Mouse (Mus musculus) forebrain, embryonic 16.5 days (tissue): Measurements from ENCODE around the gene Ercc6l2. TPM values are rescaled to one million over a fixed set of nuclear protein-coding genes. Genes with fewer than 3 reads are reported as not detected.
A peak's percentile ranks its signal among the peaks of the same experiment; 100 is the strongest.

Experiments used
- ATAC-seq: fragments of 200-750 bp; cut with Nextera tagmentation; 2 replicates; pipeline ENCODE4 v1.8.0; 2017; ENCODE audit warnings: mild to moderate bottlenecking, moderate library complexity
- H3K27ac ChIP-seq: fragments of 300-500 bp; sonication (generic); 2 replicates; pipeline ENCODE4 v1.5.1; 2014; ENCODE audit warnings: low read length, control low read depth
- H3K27me3 ChIP-seq: fragments of 300-500 bp; sonication (generic); replicated peaks from 2 replicates; pipeline ENCODE4 v1.6.1; 2014; ENCODE audit warnings: low read length; ENCODE audit not compliant: control insufficient read depth, insufficient read depth
- H3K36me3 ChIP-seq: fragments of 300-500 bp; sonication (generic); 2 replicates; pipeline ENCODE4 v1.6.1; 2014; ENCODE audit not compliant: control insufficient read depth, insufficient read depth
- H3K4me1 ChIP-seq: fragments of 300-500 bp; sonication (generic); replicated peaks from 2 replicates; pipeline ENCODE4 v1.6.1; 2014; ENCODE audit warnings: low read length; ENCODE audit not compliant: control insufficient read depth, insufficient read depth
- H3K4me2 ChIP-seq: fragments of 300-500 bp; sonication (generic); 2 replicates; pipeline ENCODE4 v1.6.1; 2014; ENCODE audit warnings: mild to moderate bottlenecking, low read length, control low read depth
- H3K4me3 ChIP-seq: fragments of 300-500 bp; sonication (generic); replicated peaks from 2 replicates; pipeline ENCODE4 v1.5.1; 2014; ENCODE audit warnings: mild to moderate bottlenecking, low read length, control low read depth
- H3K9ac ChIP-seq: fragments of 300-500 bp; sonication (generic); replicated peaks from 2 replicates; pipeline ENCODE4 v1.6.1; 2014; ENCODE audit warnings: low read depth, low read length, control low read depth
- H3K9me3 ChIP-seq: fragments of 300-500 bp; sonication (generic); 2 replicates; pipeline ENCODE4 v1.6.1; 2016; ENCODE audit warnings: low read length; ENCODE audit not compliant: control insufficient read depth
- WGBS: fragments of 180-500 bp; shearing (Covaris S2); extraction: QIAGEN DNeasy Blood & Tissue Kit; methylation state at CpG from one replicate; pipeline ENCODE4 v1.1.7; 2014; 5-methylcytosine and 5-hydroxymethylcytosine counted together
- polyA plus RNA-seq: library from polyadenylated mRNA; unstranded; fragments of >200 nt; fragmentation: Nextera tagmentation; extraction: Ambion mirVana; gene quantifications from 2 replicates; pipeline ENCODE4 v1.2.1, GENCODE M21; 2015

Ercc6l2 gene
- polyA plus RNA-seq, 1 experiment from 2014 or later: 14.9 TPM

DNA sequence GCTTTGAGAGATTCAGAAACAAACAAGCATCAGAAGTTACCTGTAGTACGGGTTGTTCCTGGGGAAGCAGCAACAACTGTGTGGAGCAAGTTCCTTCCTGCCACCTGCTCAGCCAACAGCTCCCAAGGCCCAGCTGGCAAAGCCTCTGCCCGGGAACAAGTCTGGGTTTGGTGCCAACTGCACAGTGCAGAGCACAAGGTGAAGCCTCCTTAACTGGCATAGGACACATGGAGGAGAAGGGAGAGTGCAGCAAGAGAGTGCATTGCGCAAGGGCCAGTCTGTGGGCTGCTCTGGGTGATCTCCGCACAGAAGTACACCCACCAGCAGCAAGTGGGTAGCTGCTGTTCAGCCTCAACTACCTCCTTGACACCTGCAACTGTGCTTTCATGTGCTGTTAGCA, 91.5 kb downstream of the Ercc6l2 start:
- no peak overlapping the region for H3K9ac ChIP-seq
- peaks cover 6% of the 10 kb centered on the region for H3K4me1 ChIP-seq
- no peaks in the 10 kb centered on the region for H3K9me3 ChIP-seq
- 81% methylated on average over 4 of the region's 4 CpGs for WGBS
- H3K27me3 ChIP-seq: 0 out of 2 replicates have a peak, but pooled peaks cover 2% of the 10 kb centered on the region
- H3K4me2 ChIP-seq: no peak overlapping the region
- no peak overlapping the region for H3K4me3 ChIP-seq
- no peak overlapping the region for H3K27ac ChIP-seq
- no peak for ATAC-seq
- H3K36me3 ChIP-seq: no peaks in the 10 kb centered on the region

DNA sequence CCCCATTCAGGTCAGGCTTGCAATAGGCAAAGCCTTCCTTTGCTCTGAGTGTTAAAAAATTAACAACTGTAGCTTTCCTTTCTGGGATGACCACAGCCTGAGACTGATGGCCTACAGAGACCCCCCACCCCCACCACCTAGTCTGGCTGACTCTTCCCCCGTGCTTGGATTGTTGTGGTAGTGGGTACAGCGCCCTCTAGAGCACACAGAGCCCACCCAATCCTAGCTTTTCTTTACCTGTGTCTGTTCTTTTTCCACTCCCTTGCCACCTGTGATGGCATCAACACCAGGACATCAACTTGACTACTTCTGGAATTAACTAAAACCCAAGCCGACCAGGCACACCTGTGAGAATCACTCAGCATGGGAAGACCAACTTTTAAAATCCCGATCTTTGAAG, 92.4 kb downstream of the Ercc6l2 start:
- Histone ChIP-seq H3K27me3 (0 out of 2 replicates have a peak, but pooled peaks cover 2% of the 10 kb centered on the region), H3K9ac (no peak overlapping the region), H3K4me3 (no peak overlapping the region), H3K4me2 (no peak overlapping the region), H3K4me1 (no peaks in the 10 kb centered on the region), H3K9me3 (no peaks in the 10 kb centered on the region), H3K27ac (no peak overlapping the region), H3K36me3 (no peaks in the 10 kb centered on the region)
- 53% methylated on average over 4 of the region's 4 CpGs for WGBS
- ATAC-seq: no peak

DNA sequence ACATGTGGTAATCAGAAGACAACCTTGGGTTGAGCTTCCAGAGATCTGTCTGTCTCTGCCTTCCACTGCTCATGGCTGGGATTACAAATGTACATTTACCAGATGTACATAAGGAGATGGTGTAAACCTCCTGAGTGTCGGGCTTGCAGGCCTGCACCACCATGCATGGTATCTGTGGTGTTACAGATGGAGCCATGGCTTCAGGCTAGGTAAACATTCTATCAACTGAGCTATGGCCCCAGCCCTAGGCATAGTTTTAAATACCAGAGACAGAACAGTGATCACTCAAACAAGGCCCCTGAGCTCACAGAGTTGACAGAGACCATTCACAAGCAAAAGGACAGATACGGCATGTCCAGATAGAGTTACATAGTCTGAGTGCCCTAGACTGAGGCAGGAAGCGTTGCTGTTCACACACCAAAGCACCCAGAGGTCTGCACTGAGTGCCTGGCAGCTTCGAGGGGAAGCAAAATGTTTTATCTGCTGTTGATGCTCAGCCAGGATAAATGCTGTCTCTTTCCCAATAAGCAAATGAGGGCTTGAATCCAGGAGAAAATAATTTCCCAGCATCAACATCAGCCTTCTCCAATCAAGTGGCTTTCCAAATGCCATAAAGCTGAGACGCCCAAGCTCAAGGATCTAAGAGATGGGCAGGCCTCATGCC, 95.2 kb downstream of the Ercc6l2 start:
- Histone ChIP-seq H3K27ac (no peak overlapping the region), H3K27me3 (no peaks in the 10 kb centered on the region), H3K4me2 (no peak overlapping the region), H3K9ac (no peak overlapping the region), H3K4me3 (no peak overlapping the region), H3K4me1 (no peaks in the 10 kb centered on the region), H3K9me3 (no peaks in the 10 kb centered on the region), H3K36me3 (no peaks in the 10 kb centered on the region)
- WGBS: 75% methylated on average over 5 of the region's 5 CpGs
- no peak for ATAC-seq

DNA sequence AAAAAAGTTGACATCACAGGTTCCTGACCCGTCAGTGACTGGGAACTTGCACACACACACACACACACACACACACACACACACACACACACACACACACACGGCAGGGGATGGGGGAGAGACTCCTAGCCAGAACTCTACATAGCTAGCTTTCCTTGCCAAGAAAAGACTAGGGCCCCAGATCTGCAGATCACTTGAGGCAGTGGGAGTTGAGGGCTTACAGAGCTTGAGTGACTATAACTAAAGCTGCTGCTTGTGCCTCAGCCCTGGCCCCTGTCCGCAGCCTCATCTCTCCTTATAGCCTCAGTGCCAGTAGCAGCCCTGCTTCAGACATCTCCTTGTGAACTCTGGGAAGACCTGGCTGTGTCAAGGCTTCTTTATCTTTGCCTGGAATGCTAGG, 96.6 kb downstream of the Ercc6l2 start:
- Histone ChIP-seq H3K36me3 (no peaks in the 10 kb centered on the region), H3K9ac (no peak overlapping the region), H3K27me3 (no peaks in the 10 kb centered on the region), H3K9me3 (no peaks in the 10 kb centered on the region), H3K4me3 (no peak overlapping the region), H3K27ac (no peak overlapping the region), H3K4me1 (peaks cover 1% of the 10 kb centered on the region; the same call in 1 of the 2 replicates), H3K4me2 (no peak overlapping the region)
- ATAC-seq: no peak
- WGBS: 82% methylated on average over 2 of the region's 3 CpGs

DNA sequence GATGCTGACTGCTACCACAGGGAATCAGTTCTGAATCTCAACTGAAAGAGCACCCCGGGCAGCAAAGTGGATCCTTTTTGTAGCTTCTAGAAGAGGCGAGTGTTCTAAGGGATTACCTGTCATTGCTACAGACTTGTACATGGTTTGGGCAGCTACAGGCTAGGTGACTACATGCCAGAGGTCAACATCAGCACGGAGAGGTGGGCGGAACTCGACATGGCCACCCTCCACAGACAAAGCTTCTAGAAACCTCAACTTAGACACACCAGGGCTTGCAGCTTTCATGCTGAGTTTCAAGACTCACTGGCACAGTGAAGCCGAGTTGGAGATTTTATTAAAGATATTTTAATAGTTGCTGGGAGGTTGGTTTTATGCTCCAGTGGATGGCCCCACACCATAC, 98.1 kb downstream of the Ercc6l2 start:
- WGBS: 89% methylated on average over 6 of the region's 6 CpGs
- Histone ChIP-seq H3K9ac (no peak overlapping the region), H3K4me1 (peaks cover 16% of the 10 kb centered on the region), H3K27me3 (no peaks in the 10 kb centered on the region), H3K9me3 (no peaks in the 10 kb centered on the region), H3K27ac (no peak overlapping the region), H3K4me2 (no peak overlapping the region), H3K4me3 (no peak overlapping the region), H3K36me3 (no peaks in the 10 kb centered on the region)
- no peak for ATAC-seq

DNA sequence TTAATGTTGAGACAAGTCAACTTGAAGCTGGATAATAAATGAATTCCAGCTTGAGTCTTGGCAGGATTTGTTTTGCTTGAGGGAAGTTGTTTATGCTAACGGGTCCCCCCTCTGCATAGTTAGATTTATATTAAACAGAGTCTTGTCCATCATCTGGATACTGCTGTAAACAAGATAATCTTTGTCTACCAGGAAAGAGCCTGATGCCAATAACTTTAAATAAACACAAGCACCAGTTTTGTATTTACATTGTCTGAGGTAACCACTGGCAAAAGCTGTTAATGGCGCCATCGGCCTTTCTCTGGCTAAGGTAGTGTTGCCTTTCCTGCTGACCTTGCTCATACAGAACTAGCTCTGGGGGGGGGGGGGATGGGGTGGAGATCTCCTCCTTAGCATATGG, 100.1 kb downstream of the Ercc6l2 start:
- peaks cover 25% of the 10 kb centered on the region for H3K4me1 ChIP-seq
- WGBS: 70% methylated on average over 3 of the region's 3 CpGs
- no peak overlapping the region for H3K4me3 ChIP-seq
- ATAC-seq: no peak
- H3K36me3 ChIP-seq: no peaks in the 10 kb centered on the region
- H3K9ac ChIP-seq: no peak overlapping the region
- H3K27ac ChIP-seq: no peak overlapping the region
- H3K4me2 ChIP-seq: no peak overlapping the region
- no peaks in the 10 kb centered on the region for H3K27me3 ChIP-seq
- H3K9me3 ChIP-seq: no peaks in the 10 kb centered on the region

DNA sequence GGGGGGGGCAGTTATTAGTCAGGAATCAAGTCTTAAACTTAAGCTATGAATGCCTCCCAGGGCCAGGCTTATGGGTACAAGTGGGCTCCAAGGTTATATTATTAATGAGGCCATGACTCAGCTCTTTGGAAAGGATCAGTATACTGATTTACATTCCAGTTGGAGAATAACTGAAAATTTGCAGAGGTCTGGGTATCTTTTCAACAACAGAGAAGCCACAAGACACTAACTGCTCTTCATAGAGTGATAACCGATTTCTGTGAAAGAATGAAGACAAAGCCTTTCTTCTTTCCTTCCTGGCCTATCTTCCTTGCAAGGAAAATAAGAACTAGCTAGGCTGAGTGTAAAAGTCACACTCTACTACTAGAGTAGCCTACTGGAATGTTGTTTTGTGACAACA, 100.6 kb downstream of the Ercc6l2 start:
- no peak overlapping the region for H3K4me3 ChIP-seq
- no peaks in the 10 kb centered on the region for H3K27me3 ChIP-seq
- peaks cover 25% of the 10 kb centered on the region for H3K4me1 ChIP-seq
- no peak overlapping the region for H3K9ac ChIP-seq
- no peak for ATAC-seq
- H3K27ac ChIP-seq: no peak overlapping the region
- H3K36me3 ChIP-seq: no peaks in the 10 kb centered on the region
- no peak overlapping the region for H3K4me2 ChIP-seq
- H3K9me3 ChIP-seq: no peaks in the 10 kb centered on the region
- WGBS: 88% methylated on average over 1 of the region's 1 CpGs

DNA sequence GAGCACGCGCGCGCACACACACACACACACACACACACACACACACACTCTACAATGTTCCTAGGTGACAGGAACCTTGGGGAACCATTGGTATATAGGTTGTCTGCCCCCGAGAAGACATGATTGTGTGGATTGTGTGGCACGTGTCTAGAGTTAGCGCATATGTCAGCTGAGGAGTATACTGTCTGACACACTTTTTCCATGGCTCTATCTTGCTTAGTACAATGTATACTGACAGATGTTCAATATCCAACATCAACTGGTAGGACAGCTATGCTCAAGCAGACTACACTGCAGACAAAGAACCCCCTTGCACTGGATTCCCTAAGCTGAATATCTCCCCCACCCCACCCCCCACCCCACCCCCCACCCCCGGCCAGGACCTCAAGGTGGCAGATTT, 101.5 kb downstream of the Ercc6l2 start:
- no peak overlapping the region for H3K4me3 ChIP-seq
- no peak overlapping the region for H3K27ac ChIP-seq
- peaks cover 25% of the 10 kb centered on the region for H3K4me1 ChIP-seq
- no peak overlapping the region for H3K9ac ChIP-seq
- no peak overlapping the region for H3K4me2 ChIP-seq
- no peaks in the 10 kb centered on the region for H3K27me3 ChIP-seq
- no peaks in the 10 kb centered on the region for H3K9me3 ChIP-seq
- no peak for ATAC-seq
- WGBS: 92% methylated on average over 8 of the region's 8 CpGs
- no peaks in the 10 kb centered on the region for H3K36me3 ChIP-seq

DNA sequence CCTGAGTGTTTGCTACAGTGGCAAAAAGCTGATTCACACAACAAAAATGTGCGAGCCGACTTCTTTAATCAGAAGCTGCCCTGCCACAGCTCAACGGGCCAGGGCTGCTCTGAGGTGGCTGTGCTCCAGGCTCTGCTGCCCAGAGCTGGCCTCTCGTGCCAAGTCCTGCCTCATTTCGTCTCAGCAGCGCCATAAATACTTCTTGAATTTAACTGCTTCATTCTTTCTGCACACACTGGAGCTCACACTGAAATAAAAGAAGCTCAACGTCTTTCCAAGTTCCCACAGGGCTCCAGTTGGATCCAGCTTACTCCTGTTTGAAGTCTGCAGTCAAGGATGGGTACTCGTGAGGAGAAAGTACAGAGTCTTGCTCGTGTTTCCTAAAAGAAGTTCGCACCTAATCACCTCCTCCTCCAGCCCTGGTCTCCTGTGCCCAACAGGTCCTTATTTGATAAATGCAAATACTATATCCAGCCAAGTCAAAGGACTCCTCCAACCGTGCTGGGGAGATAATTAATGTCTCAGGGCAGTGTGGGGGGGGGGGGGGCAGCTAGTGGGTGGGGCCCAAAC, 102.2 kb downstream of the Ercc6l2 start:
- Histone ChIP-seq H3K9ac (no peak overlapping the region), H3K27ac (peak overlapping the region; percentile 60), H3K4me1 (peaks cover 25% of the 10 kb centered on the region), H3K9me3 (no peaks in the 10 kb centered on the region), H3K4me3 (no peak overlapping the region), H3K27me3 (no peaks in the 10 kb centered on the region), H3K4me2 (0 out of 2 replicates have a peak overlapping the region, but pooled peaks have one; percentile 5), H3K36me3 (no peaks in the 10 kb centered on the region)
- ATAC-seq: peak; percentile 85
- WGBS: 6% methylated on average over 11 of the region's 11 CpGs
